Mouse (Mus musculus): ENCODE data around the gene Esyt2. TPM values are rescaled to one million over a fixed set of nuclear protein-coding genes. Genes with fewer than 3 reads are reported as not detected.

Esyt2 gene
- total and polyA plus RNA-seq, 2 experiments from 2014 or later, result 8.6 to 33.9 TPM

- 88% methylated on average over 5 of the region's 5 CpGs for WGBS
- TF ChIP-seq CTCF (IDR thresholded peaks at IDR 0.05; ENCODE audit: low read depth), result no peak
Measured at GRCm38 (mm10) chr12:116438591-116438990, 157.6 kb downstream of the Esyt2 start.

More at GRCm38 (mm10) chr12:116438591-116438990, 157.6 kb downstream of the Esyt2 start:
- Histone ChIP-seq H3K36me3 (ENCODE audit: insufficient read depth, low read length) (peaks cover 12% of the 10 kb centered on the region; the same call in 1 of the 2 replicates), H3K4me2 (ENCODE audit: low read depth, low read length) (no peak overlapping the region), H3K27ac (no peak overlapping the region), H3K9ac (replicated peaks; ENCODE audit: low read length) (no peak overlapping the region), H3K27me3 (ENCODE audit: insufficient read depth, low read length) (no peaks in the 10 kb centered on the region), H3K4me3 (ENCODE audit: low read length) (no peak overlapping the region), H3K4me1 (ENCODE audit: insufficient read depth, low read length) (no peaks in the 10 kb centered on the region), H3K9me3 (ENCODE audit: low read length) (no peaks in the 10 kb centered on the region)
- DNase-seq (ENCODE audit: low spot score), result no peak
- no peak for ATAC-seq

Small RNAs within 50 kb of the gene (microRNA-seq; reads per million reads assigned to microRNA genes)
- 0 reads per million in 2 experiments for gene Gm23190

Other genes with a start within 250 kb of the Esyt2 start
- gene Zfp386, start 233.5 kb upstream of the Esyt2 start, total RNA-seq (2014; rRNA removed), result 30.5 and 33.5 TPM in 2 replicates
- gene Zfp386, start 233.5 kb upstream of the Esyt2 start, polyA plus RNA-seq (2015; fragmentation: Nextera tagmentation; extraction: Ambion mirVana), result 33.3 and 35.9 TPM in 2 replicates
- gene Vipr2, start 203.5 kb upstream of the Esyt2 start, total RNA-seq (2014; rRNA removed), result 3.3 and 5.3 TPM in 2 replicates
- gene Vipr2, start 203.5 kb upstream of the Esyt2 start, polyA plus RNA-seq (2015; fragmentation: Nextera tagmentation; extraction: Ambion mirVana), result 0.65 and 2.0 TPM in 2 replicates
- 6.7 and 8.4 TPM in 2 replicates for gene Wdr60, start 18.2 kb upstream of the Esyt2 start, total RNA-seq (2014; rRNA removed)
- gene Wdr60, start 18.2 kb upstream of the Esyt2 start, polyA plus RNA-seq (2015; fragmentation: Nextera tagmentation; extraction: Ambion mirVana), result 16.8 and 17.7 TPM in 2 replicates
- not detected in 2 replicates for gene Gm11027, start 5.8 kb upstream of the Esyt2 start, total RNA-seq (2014; rRNA removed)
- gene Gm11027, start 5.8 kb upstream of the Esyt2 start, polyA plus RNA-seq (2015; fragmentation: Nextera tagmentation; extraction: Ambion mirVana), result not detected in 2 replicates
- gene Ncapg2, start 124.2 kb downstream of the Esyt2 start, total RNA-seq (2014; rRNA removed), result 8.8 and 24.0 TPM in 2 replicates
- 6.0 and 6.3 TPM in 2 replicates for gene Ncapg2, start 124.2 kb downstream of the Esyt2 start, polyA plus RNA-seq (2015; fragmentation: Nextera tagmentation; extraction: Ambion mirVana)
- gene Ptprn2, start 204.5 kb downstream of the Esyt2 start, total RNA-seq (2014; rRNA removed), result 101 and 104 TPM in 2 replicates
- gene Ptprn2, start 204.5 kb downstream of the Esyt2 start, polyA plus RNA-seq (2015; fragmentation: Nextera tagmentation; extraction: Ambion mirVana), result 16.9 and 18.4 TPM in 2 replicates